Mouse (Mus musculus): ENCODE results near the gene Gm3839. TPM values are rescaled to one million over a fixed set of nuclear protein-coding genes. Genes with fewer than 3 reads are reported as not detected.

The Gm3839 gene
- polyA plus RNA-seq, 1 experiment from 2014 or later = 4.9 TPM

GRCm38 (mm10) chr14:11257161-11257705 is 99.3 kb downstream of the Gm3839 start:
- no peaks in the 10 kb centered on the region for H3K36me3 ChIP-seq (ENCODE audit: control insufficient read depth, insufficient read depth, low read length)
- no peak overlapping the region for H3K4me3 ChIP-seq (ENCODE audit: control insufficient read depth in 1 of 2, insufficient read depth in 1 of 2, low read depth in 1 of 2, low read length in 2 of 2)
- WGBS = 82% methylated on average over 4 of the region's 4 CpGs
- H3K27ac ChIP-seq (replicated peaks in 1 of 2; ENCODE audit: control insufficient read depth in 1 of 2, insufficient read depth in 1 of 2, low read depth in 2 of 2, low read length in 2 of 2) = no peak overlapping the region
- no peaks in the 10 kb centered on the region for H3K4me1 ChIP-seq (ENCODE audit: control insufficient read depth in 2 of 2, insufficient read depth in 2 of 2, low read length in 2 of 2)
- no peaks in the 10 kb centered on the region for H3K27me3 ChIP-seq (ENCODE audit: control insufficient read depth, insufficient read depth, low read length)
- no peak overlapping the region for H3K4me2 ChIP-seq (ENCODE audit: low read length)
- no peak for ATAC-seq (ENCODE audit: insufficient number of reproducible peaks, insufficient read depth, low FRiP score, low read depth)
- no peaks in the 10 kb centered on the region for H3K9me3 ChIP-seq (ENCODE audit: control insufficient read depth, low read length)
- no peak overlapping the region for H3K9ac ChIP-seq (ENCODE audit: low read length)

GRCm38 (mm10) chr14:11248053-11248452 is 108.5 kb downstream of the Gm3839 start:
- no peaks in the 10 kb centered on the region for H3K9me3 ChIP-seq (ENCODE audit: control insufficient read depth, low read length)
- no peak overlapping the region for H3K27ac ChIP-seq (replicated peaks in 1 of 2; ENCODE audit: control insufficient read depth in 1 of 2, insufficient read depth in 1 of 2, low read depth in 2 of 2, low read length in 2 of 2)
- H3K4me2 ChIP-seq (ENCODE audit: low read length) = no peak overlapping the region
- H3K36me3 ChIP-seq (ENCODE audit: control insufficient read depth, insufficient read depth, low read length) = no peaks in the 10 kb centered on the region
- no peaks in the 10 kb centered on the region for H3K27me3 ChIP-seq (ENCODE audit: control insufficient read depth, insufficient read depth, low read length)
- no peak overlapping the region for H3K4me3 ChIP-seq (ENCODE audit: control insufficient read depth in 1 of 2, insufficient read depth in 1 of 2, low read depth in 1 of 2, low read length in 2 of 2)
- ATAC-seq (ENCODE audit: insufficient number of reproducible peaks, insufficient read depth, low FRiP score, low read depth) = no peak
- no peak overlapping the region for H3K9ac ChIP-seq (ENCODE audit: low read length)
- H3K4me1 ChIP-seq (ENCODE audit: control insufficient read depth in 2 of 2, insufficient read depth in 2 of 2, low read length in 2 of 2) = no peaks in the 10 kb centered on the region; a peak in 1 of 4 replicates

GRCm38 (mm10) chr14:11244546-11244945 is 112.0 kb downstream of the Gm3839 start:
- Histone ChIP-seq H3K27ac (replicated peaks in 1 of 2; ENCODE audit: control insufficient read depth in 1 of 2, insufficient read depth in 1 of 2, low read depth in 2 of 2, low read length in 2 of 2) (no peak overlapping the region), H3K27me3 (ENCODE audit: control insufficient read depth, insufficient read depth, low read length) (no peaks in the 10 kb centered on the region), H3K9me3 (ENCODE audit: control insufficient read depth, low read length) (no peaks in the 10 kb centered on the region), H3K4me2 (ENCODE audit: low read length) (no peak overlapping the region), H3K4me1 (ENCODE audit: control insufficient read depth in 2 of 2, insufficient read depth in 2 of 2, low read length in 2 of 2) (no peaks in the 10 kb centered on the region; a peak in 1 of 4 replicates), H3K9ac (ENCODE audit: low read length) (no peak overlapping the region), H3K4me3 (ENCODE audit: control insufficient read depth in 1 of 2, insufficient read depth in 1 of 2, low read depth in 1 of 2, low read length in 2 of 2) (no peak overlapping the region), H3K36me3 (ENCODE audit: control insufficient read depth, insufficient read depth, low read length) (no peaks in the 10 kb centered on the region)
- ATAC-seq (ENCODE audit: insufficient number of reproducible peaks, insufficient read depth, low FRiP score, low read depth) = no peak
- 61% methylated on average over 5 of the region's 5 CpGs for WGBS

- WGBS = 83% methylated on average over 7 of the region's 7 CpGs
- H3K27ac ChIP-seq (replicated peaks in 1 of 2; ENCODE audit: control insufficient read depth in 1 of 2, insufficient read depth in 1 of 2, low read depth in 2 of 2, low read length in 2 of 2) = no peak overlapping the region
- no peaks in the 10 kb centered on the region for H3K9me3 ChIP-seq (ENCODE audit: control insufficient read depth, low read length)
- no peak overlapping the region for H3K9ac ChIP-seq (ENCODE audit: low read length)
- H3K4me2 ChIP-seq (ENCODE audit: low read length) = no peak overlapping the region
- H3K4me1 ChIP-seq (ENCODE audit: control insufficient read depth in 2 of 2, insufficient read depth in 2 of 2, low read length in 2 of 2) = no peaks in the 10 kb centered on the region
- no peak for ATAC-seq (ENCODE audit: insufficient number of reproducible peaks, insufficient read depth, low FRiP score, low read depth)
- H3K27me3 ChIP-seq (ENCODE audit: control insufficient read depth, insufficient read depth, low read length) = no peaks in the 10 kb centered on the region
- H3K36me3 ChIP-seq (ENCODE audit: control insufficient read depth, insufficient read depth, low read length) = no peaks in the 10 kb centered on the region
- H3K4me3 ChIP-seq (ENCODE audit: control insufficient read depth in 1 of 2, insufficient read depth in 1 of 2, low read depth in 1 of 2, low read length in 2 of 2) = no peak overlapping the region
Observed at GRCm38 (mm10) chr14:11232086-11232485, 124.4 kb downstream of the Gm3839 start.

Small RNA genes within 50 kb of the gene (microRNA-seq; reads per million reads assigned to microRNA genes)
- gene Mir5124b = not detected

Other genes with a start within 250 kb of the Gm3839 start
- 4.9 and 6.1 TPM in 2 replicates for gene Fhit, start 194.7 kb downstream of the Gm3839 start, polyA plus RNA-seq (2014; fragmentation: Nextera tagmentation; extraction: Ambion mirVana)
- 15.8 and 17.8 TPM in 2 replicates for gene Ptprg, start 196.8 kb upstream of the Gm3839 start, polyA plus RNA-seq (2014; fragmentation: Nextera tagmentation; extraction: Ambion mirVana)

Data from heart, embryonic 14.5 days (tissue).